Mouse (Mus musculus) hindbrain, postnatal 0 days (tissue): Measurements from ENCODE around the gene Fabp2. TPM values are rescaled to one million over a fixed set of nuclear protein-coding genes. Genes with fewer than 3 reads are reported as not detected.
"Not testable (repeated sequence)": the region's sequence is repeated elsewhere in the genome, so short reads cannot be mapped to it uniquely, and the experiment has no call there.

ENCODE experiments used
- ATAC-seq: fragments of 200-750 bp; cut with Nextera tagmentation; 2 replicates; pipeline ENCODE4 v1.8.0; 2017; ENCODE audit warnings: mild to moderate bottlenecking, moderate TSS enrichment, moderate library complexity
- DNase-seq: peaks from one replicate; pipeline ENCODE4 v3.0.0-alpha.2; 2015; ENCODE audit warnings: low spot score
- H3K27ac ChIP-seq: fragments of 300-500 bp; sonication (generic); 2 replicates; pipeline ENCODE4 v1.5.1; 2014; ENCODE audit warnings: mild to moderate bottlenecking
- H3K27me3 ChIP-seq: fragments of 300-500 bp; sonication (generic); 2 replicates; pipeline ENCODE4 v1.6.1; 2014; ENCODE audit warnings: low read length, mixed read lengths; ENCODE audit not compliant: insufficient read depth
- H3K36me3 ChIP-seq: fragments of 300-500 bp; sonication (generic); 2 replicates; pipeline ENCODE4 v1.6.1; 2014; ENCODE audit warnings: low read length, mixed read lengths; ENCODE audit not compliant: insufficient read depth
- H3K4me1 ChIP-seq: fragments of 300-500 bp; sonication (generic); 2 replicates; pipeline ENCODE4 v1.6.1; 2014; ENCODE audit warnings: antibody characterized with exemption, low read length, mixed read lengths; ENCODE audit not compliant: insufficient read depth
- H3K4me2 ChIP-seq: fragments of 300-500 bp; sonication (generic); 2 replicates; pipeline ENCODE4 v1.6.1; 2014; ENCODE audit warnings: low read depth, mild to moderate bottlenecking, low read length, moderate library complexity, mixed read lengths
- H3K4me3 ChIP-seq: fragments of 300-500 bp; sonication (generic); 2 replicates; pipeline ENCODE4 v1.5.1; 2014; ENCODE audit warnings: low read length
- H3K9ac ChIP-seq: fragments of 300-500 bp; sonication (generic); replicated peaks from 2 replicates; pipeline ENCODE4 v1.6.1; 2014; ENCODE audit warnings: mild to moderate bottlenecking, low read length, moderate library complexity, mixed read lengths
- H3K9me3 ChIP-seq: fragments of 300-500 bp; sonication (generic); 2 replicates; pipeline ENCODE4 v1.6.1; 2016; ENCODE audit warnings: low read length, mixed read lengths
- CTCF ChIP-seq: IDR thresholded peaks from 2 replicates; pipeline ENCODE4 v1.5.1; 2016; ENCODE audit warnings: antibody characterized with exemption, control low read depth, low read depth
- WGBS: fragments of 180-500 bp; shearing (Covaris S2); extraction: QIAGEN DNeasy Blood & Tissue Kit; methylation state at CpG from one replicate; pipeline ENCODE4 v1.1.7; 2014; 5-methylcytosine and 5-hydroxymethylcytosine counted together
- polyA plus RNA-seq: library from polyadenylated mRNA; unstranded; fragments of >200 nt; fragmentation: Nextera tagmentation; extraction: Ambion mirVana; gene quantifications from 2 replicates; pipeline ENCODE4 v1.2.1, GENCODE M21; 2015
- total RNA-seq: library from RNA; depleted of rRNA; stranded (reverse); fragments of >200 nt; gene quantifications from 2 replicates; pipeline ENCODE4 v1.2.3, GENCODE M21; 2014; rRNA removed

The Fabp2 gene
- total and polyA plus RNA-seq, 2 experiments from 2014 or later: not detected

- 91% methylated on average over 1 of the region's 1 CpGs for WGBS
- Histone ChIP-seq H3K4me2 (no peak overlapping the region), H3K4me3 (no peak overlapping the region), H3K9me3 (no peaks in the 10 kb centered on the region), H3K27me3 (no peaks in the 10 kb centered on the region), H3K9ac (no peak overlapping the region), H3K4me1 (no peaks in the 10 kb centered on the region), H3K27ac (no peak overlapping the region), H3K36me3 (peaks cover 12% of the 10 kb centered on the region; the same call in 1 of the 2 replicates)
- no peak for ATAC-seq
- no peak for TF ChIP-seq CTCF
- DNase-seq: no peak
Measured at GRCm38 (mm10) chr3:122932466-122932865, 37.6 kb downstream of the Fabp2 start.

GRCm38 (mm10) chr3:122937176-122937575 lies 42.3 kb downstream of the Fabp2 start:
- DNase-seq, H3K9ac ChIP-seq, H3K4me2 ChIP-seq, H3K27me3 ChIP-seq, H3K4me1 ChIP-seq, H3K27ac ChIP-seq, H3K9me3 ChIP-seq, H3K4me3 ChIP-seq, ATAC-seq: not testable (repeated sequence)
- WGBS: 80% methylated on average over 13 of the region's 13 CpGs
- peaks cover 12% of the 10 kb centered on the region; the same call in 1 of the 2 replicates for H3K36me3 ChIP-seq

GRCm38 (mm10) chr3:122939215-122939614 lies 44.3 kb downstream of the Fabp2 start:
- DNase-seq (peak; percentile 74), ATAC-seq (no peak)
- H3K4me1 ChIP-seq: no peaks in the 10 kb centered on the region
- 73% methylated on average over 2 of the region's 2 CpGs for WGBS
- no peaks in the 10 kb centered on the region for H3K9me3 ChIP-seq
- H3K36me3 ChIP-seq: peaks cover 5% of the 10 kb centered on the region; the same call in 1 of the 2 replicates
- no peak overlapping the region for H3K9ac ChIP-seq
- no peak overlapping the region for H3K4me3 ChIP-seq
- H3K4me2 ChIP-seq: no peak overlapping the region
- peak; percentile 62 for TF ChIP-seq CTCF
- H3K27ac ChIP-seq: no peak overlapping the region
- H3K27me3 ChIP-seq: no peaks in the 10 kb centered on the region

GRCm38 (mm10) chr3:122943387-122943890 lies 48.6 kb downstream of the Fabp2 start:
- H3K9ac ChIP-seq: no peak overlapping the region
- H3K4me3 ChIP-seq: no peak overlapping the region
- no peaks in the 10 kb centered on the region for H3K9me3 ChIP-seq
- no peaks in the 10 kb centered on the region for H3K4me1 ChIP-seq
- 73% methylated on average over 6 of the region's 6 CpGs for WGBS
- TF ChIP-seq CTCF: no peak
- H3K36me3 ChIP-seq: 0 out of 2 replicates have a peak, but pooled peaks cover 4% of the 10 kb centered on the region
- no peak overlapping the region for H3K4me2 ChIP-seq
- ATAC-seq: no peak
- no peak for DNase-seq
- H3K27me3 ChIP-seq: no peaks in the 10 kb centered on the region
- H3K27ac ChIP-seq: no peak overlapping the region

Other genes starting within 250 kb of the Fabp2 start
- gene Pde5a, start 166.1 kb upstream of the Fabp2 start, total RNA-seq: 5.3 and 7.9 TPM in 2 replicates
- gene Pde5a, start 166.1 kb upstream of the Fabp2 start, polyA plus RNA-seq: 1.7 and 2.2 TPM in 2 replicates
- not detected in 2 replicates for gene Gm10959, start 24.3 kb downstream of the Fabp2 start, total RNA-seq
- gene Gm10959, start 24.3 kb downstream of the Fabp2 start, polyA plus RNA-seq: not detected in 2 replicates
- 27.5 and 39.3 TPM in 2 replicates for gene 1810037I17Rik, start 29.1 kb downstream of the Fabp2 start, total RNA-seq
- gene 1810037I17Rik, start 29.1 kb downstream of the Fabp2 start, polyA plus RNA-seq: 122 and 133 TPM in 2 replicates
- gene Usp53, start 89.4 kb downstream of the Fabp2 start, total RNA-seq: 14.2 and 14.7 TPM in 2 replicates
- 13.1 and 15.0 TPM in 2 replicates for gene Usp53, start 89.4 kb downstream of the Fabp2 start, polyA plus RNA-seq
- gene Myoz2, start 139.9 kb downstream of the Fabp2 start, total RNA-seq: 0.97 TPM in 1 of 2 replicates, not detected in the other
- gene Myoz2, start 139.9 kb downstream of the Fabp2 start, polyA plus RNA-seq: not detected in 2 replicates